Mouse (Mus musculus) telencephalon, adult 2 months (tissue): Measurements from ENCODE around the gene Gm26965.
"Not testable (repeated sequence)": the region's sequence is repeated elsewhere in the genome, so short reads cannot be mapped to it uniquely, and the experiment has no call there.

Source experiments
- DNase-seq: peaks from one replicate; pipeline ENCODE4 v3.0.0-alpha.2; 2011; ENCODE audit warnings: low read depth, low spot score

Gene Gm26965

GRCm38 (mm10) chr13:67525753-67526410 is at the start of gene Gm26965, which contains the start of gene Zfp87:
Gene Gm26965, minus strand, starts transcription at chr13:67526151.
Gene Zfp87, minus strand, starts transcription at chr13:67526177.
- DNase-seq, result peak; percentile 96

DNA sequence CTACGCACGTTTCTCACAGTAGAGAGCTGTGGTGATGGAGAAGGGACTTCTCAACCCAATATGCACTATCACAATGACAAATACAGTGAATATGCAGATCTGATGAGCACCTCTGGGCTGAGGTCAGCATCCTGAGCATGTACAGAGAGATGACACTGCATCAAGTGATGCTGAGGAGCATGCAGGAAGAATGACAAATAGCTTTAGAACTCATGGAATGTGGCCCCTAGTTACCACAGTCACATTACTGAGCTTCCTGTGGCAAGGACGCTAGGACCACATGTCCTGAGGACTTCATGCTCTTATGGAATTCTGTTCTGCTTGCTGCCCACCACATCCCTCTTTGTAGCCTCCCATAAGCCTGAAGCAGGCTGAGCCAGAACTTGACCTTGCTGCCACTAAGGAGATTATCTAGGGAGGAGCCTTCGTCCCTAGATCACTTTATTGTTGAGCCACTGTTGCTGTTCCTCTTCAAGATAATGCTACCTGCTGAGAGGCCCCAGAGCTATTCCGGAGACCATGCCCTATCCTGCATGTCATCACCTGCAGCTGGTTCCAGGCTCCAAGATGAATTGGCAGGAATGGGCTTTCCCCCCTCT is 46.7 kb upstream of the Gm26965 start:
- DNase-seq, result no peak

DNA sequence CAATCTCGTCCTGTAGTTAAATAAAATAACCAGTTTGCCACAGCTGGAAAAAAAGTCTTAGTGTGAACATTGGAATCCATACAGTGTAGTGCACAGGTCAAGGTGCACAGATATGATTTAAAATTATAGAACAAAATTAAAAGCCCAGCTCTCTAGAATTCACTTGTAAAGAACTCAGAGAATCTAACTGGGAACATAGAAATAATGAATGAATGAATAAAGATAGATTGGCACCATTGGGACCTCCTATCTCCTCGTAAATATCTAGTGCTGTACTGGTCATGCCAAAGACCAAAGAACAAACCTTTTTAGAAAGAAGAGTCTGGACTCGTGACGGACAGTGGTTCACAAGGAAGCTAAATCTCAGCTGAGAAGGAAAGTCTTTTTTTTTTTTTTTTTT is 27.8 kb upstream of the Gm26965 start, which contains the start of gene Zfp748:
Gene Zfp748, minus strand, starts transcription at position 101 of the 400 bp plus-strand sequence.
- DNase-seq, result no peak

DNA sequence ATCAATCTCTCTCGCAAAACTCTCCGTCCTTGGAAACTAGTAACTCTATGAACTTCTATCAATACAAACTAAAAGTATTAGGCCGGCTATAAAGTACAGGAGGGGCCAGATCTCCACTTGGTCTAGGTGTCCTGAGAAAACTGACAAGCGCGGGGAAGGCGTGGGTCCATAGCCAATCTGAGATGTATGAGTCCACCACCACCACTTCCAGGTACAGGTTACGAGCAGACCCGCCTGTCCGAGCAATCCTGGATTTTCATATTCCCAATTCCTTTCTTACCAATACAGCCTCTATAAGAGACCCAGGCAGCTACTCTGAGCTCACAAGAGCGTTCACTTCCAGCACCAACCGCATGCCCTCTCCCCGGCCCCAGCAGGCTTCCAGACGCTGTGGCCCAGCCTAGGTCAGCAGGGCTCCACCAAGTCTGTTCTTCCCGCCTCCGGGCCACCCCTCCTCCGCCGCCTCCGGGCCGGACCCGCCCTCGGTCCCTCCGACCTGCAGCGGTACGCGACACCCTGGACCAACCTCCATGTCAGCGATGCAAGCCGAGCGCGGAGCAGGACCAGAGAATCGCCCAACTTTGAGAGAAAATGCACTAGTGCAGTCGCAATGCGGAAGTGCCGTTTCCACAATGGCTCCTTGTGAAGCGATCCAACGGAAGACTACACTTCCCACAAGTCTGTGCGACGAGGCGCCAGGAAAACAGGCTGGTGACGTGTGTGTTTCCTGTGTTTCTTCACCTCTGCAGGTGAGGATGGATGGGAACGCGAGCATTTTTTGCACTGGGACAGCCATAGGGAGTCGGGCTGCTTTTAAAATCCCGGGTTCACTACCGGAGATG is 26.8 kb upstream of the Gm26965 start:
- peak; percentile 94 for DNase-seq

GRCm38 (mm10) chr13:67545941-67546340 is 20.0 kb upstream of the Gm26965 start:
- DNase-seq, result no peak

GRCm38 (mm10) chr13:67527049-67527730 is 1.2 kb upstream of the Gm26965 start:
- DNase-seq, result no peak

DNA sequence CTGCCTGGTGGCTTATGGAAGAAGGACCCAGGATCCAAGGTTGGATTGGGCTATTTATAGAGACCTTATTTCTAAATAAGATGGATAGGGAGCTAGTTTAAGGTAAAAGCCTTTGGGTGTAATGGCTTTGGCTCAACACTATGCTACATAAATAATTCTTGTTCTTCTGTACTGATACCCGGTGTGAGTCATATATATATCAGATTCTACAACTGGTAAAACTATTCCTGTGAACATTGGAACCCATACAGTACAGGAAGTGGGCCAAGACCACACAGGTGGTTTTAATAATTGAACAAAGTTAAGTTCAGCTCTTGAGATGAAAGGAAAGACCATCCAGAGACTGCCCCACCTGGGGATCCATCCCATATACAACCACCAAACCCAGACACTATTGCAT is 25.0 kb downstream of the Gm26965 start:
- DNase-seq, result no peak

GRCm38 (mm10) chr13:67500084-67500719 is 25.7 kb downstream of the Gm26965 start, which contains the start of gene Zfp58:
Gene Zfp58, minus strand, starts transcription at chr13:67500555.
- peak; percentile 94 for DNase-seq

GRCm38 (mm10) chr13:67495631-67496030 is 30.3 kb downstream of the Gm26965 start:
- no peak for DNase-seq

GRCm38 (mm10) chr13:67484424-67484811 is 41.5 kb downstream of the Gm26965 start:
- DNase-seq, result no peak

- DNase-seq, result peak; percentile 94
Measured at GRCm38 (mm10) chr13:67483625-67484423, 42.1 kb downstream of the Gm26965 start, which contains the start of gene Zfp874b. Gene Zfp874b, minus strand, starts transcription at chr13:67484258.

DNA sequence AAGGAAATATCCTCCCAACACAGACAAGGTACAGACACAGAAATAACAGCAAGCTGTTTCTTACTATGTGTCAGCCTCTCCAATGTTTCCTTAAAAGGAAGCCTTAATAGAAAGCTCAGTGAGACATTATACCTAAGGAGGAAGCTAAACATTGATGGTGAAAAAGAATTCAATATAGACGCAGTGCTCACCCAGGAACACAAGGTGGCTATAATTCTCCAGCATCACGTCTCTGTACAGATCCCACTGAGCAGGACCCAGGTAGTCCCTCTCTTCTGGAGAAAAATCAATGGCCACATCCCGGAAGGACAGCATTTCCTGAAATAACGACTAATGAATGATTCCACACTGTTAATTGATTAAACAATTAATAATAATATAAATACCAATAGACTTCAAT is 44.4 kb downstream of the Gm26965 start:
- no peak for DNase-seq

DNA sequence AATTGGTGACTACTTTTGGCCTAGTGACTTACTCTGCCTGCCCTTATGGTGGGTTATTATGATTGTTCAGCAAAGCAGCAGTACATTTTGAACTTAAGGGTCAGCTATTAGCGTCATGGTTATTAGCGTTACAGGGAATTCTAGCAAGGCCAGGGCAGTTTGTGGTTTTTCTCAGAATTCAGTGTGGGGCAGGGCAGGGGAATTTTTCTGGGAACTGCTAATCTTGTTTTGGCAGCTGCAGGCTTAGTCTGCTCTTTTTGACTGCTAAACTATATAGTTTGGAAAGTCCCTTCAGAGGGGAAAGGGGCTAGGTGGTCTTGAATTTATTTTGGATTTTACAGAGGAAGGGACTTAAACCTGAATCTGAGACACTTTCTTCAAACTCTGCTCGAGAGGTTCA is 56.7 kb downstream of the Gm26965 start:
- no peak for DNase-seq

DNA sequence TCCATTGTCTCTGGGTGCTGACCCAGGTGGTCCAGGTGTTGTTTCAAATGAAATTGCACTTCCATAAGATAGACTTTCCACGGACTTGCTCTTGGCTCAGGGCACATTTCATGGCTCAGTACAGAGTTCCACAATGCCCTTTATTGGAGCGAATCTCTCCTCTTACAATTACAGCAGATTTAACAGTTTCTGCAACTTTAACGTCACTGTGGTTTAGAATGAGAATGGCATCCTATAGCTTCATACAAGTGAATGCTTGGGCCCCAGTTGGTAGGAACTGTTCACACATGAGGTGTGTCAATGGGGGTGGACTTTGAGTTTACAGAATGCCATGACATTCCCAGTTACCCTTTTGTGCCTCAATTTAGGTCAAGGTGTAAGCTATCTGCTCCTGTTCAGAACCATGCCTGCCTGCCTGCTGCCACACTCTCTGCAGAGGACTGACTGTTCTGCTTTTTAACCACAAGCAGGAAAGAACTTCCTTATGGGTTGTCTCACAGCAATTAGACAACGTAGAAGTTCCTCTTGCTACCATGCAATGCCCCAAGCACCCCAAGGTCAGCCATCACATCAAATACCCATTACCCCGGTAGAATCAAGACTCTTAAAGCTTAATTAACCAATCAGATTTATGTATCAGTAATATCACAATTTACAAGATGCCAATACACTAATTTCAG is 62.3 kb downstream of the Gm26965 start:
- DNase-seq, result not testable (repeated sequence)

- no peak for DNase-seq
Measured at GRCm38 (mm10) chr13:67452021-67452309, 74.0 kb downstream of the Gm26965 start.

- peak; percentile 94 for DNase-seq
Measured at GRCm38 (mm10) chr13:67451172-67452020, 74.6 kb downstream of the Gm26965 start, which contains the start of gene Zfp874a. Gene Zfp874a, minus strand, starts transcription at chr13:67451624.
